Mouse (Mus musculus): Measurements from ENCODE around the gene Slc35e3. TPM values are rescaled to one million over a fixed set of nuclear protein-coding genes. Genes with fewer than 3 reads are reported as not detected.

Slc35e3 gene
- total and polyA plus RNA-seq, 3 experiments, result 2.2 to 9.7 (median 5.0) TPM

DNA sequence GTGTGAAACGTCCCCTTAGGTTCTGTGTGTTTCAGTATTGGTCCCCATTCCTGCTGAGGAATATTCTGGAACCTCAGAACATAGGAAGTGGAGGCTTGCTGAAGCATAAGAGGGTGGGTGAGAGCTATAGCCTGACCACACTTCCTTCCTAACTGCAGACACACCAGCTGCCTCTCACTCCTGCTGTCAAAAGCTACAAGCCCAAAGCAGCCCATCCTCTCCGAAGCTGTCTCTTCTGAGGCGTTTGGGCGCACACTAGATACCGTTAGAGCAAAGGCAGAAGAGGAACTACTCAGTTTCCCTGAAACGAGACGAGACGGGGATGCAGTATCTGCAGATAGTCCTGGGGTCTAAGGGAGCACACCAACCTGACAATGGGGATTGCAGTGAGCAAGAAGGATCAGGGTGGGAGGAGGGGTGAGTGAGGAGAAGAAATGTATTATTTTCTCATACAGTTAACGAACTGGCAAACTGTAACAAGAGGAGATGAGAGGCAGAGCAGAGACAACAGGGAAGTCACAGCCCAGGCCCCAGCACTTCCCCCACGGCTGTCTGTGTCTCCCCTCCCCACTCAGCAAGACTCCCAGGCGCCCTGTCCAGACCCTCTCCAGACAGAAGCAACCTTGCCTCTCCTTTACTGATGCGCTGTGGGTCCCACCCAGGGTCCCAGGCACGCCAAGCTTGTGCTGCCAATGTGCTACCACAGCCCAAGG lies 9.1 kb upstream of the Slc35e3 start:
- no peak for DNase-seq (ENCODE audit: extremely low read depth)
- dilution Hi-C loops (cut with MboI; ENCODE audit: extremely low pct_ligation_motif_present, extremely low pct_unique_long_range_greater_than_20kb, low sequenced_read_pairs), result no loop called here
- Histone ChIP-seq H3K27me3 (replicated peaks) (no peaks in the 10 kb centered on the region), H3K79me2 (replicated peaks; ENCODE audit: control insufficient read depth, extremely low read depth, insufficient read depth, poor library complexity, severe bottlenecking) (no peaks in the 10 kb centered on the region), H3K9ac (ENCODE audit: insufficient read depth, low read depth) (no peak overlapping the region), H3K4me2 (ENCODE audit: insufficient read depth, low read depth, poor library complexity, severe bottlenecking) (no peak overlapping the region), H3K4me3 (replicated peaks in 1 of 3; ENCODE audit: low read depth in 2 of 3, low read length in 2 of 3, poor library complexity in 1 of 3) (no peak overlapping the region), H3K4me1 (ENCODE audit: control insufficient read depth in 1 of 2, insufficient read depth in 2 of 2) (no peaks in the 10 kb centered on the region), H3K27ac (ENCODE audit: insufficient read depth, low read depth) (no peak overlapping the region), H3K9me3 (replicated peaks; ENCODE audit: low read length) (peaks cover 17% of the 10 kb centered on the region), H3K36me3 (replicated peaks in 1 of 2; ENCODE audit: control insufficient read depth in 1 of 2, insufficient read depth in 1 of 2, low read length in 1 of 2) (peaks cover 62 to 88% of the 10 kb centered on the region in 2 experiments)
- TF ChIP-seq KAT2A (IDR thresholded peaks at IDR 0.05; ENCODE audit: insufficient replicate concordance, low read length) (no peak), POLR2A (IDR thresholded peaks at IDR 0.05; ENCODE audit: low read depth, low read length) (no peak), HCFC1 (IDR thresholded peaks at IDR 0.05; ENCODE audit: low read depth, low read length) (no peak), SIN3A (IDR thresholded peaks at IDR 0.05; ENCODE audit: low read length) (no peak), CTCF (conservative IDR thresholded peaks at IDR 0.05 in 1 of 2, IDR thresholded peaks at IDR 0.05 in 1 of 2; ENCODE audit: low read depth in 2 of 2, low read length in 2 of 2) (no peak), ETS1 (conservative IDR thresholded peaks at IDR 0.05; ENCODE audit: low read depth, low read length) (no peak), E2F4 (IDR thresholded peaks at IDR 0.05; ENCODE audit: insufficient replicate concordance, low read depth, low read length) (no peak)
- in situ Hi-C loops (cut with MboI; ENCODE audit: low pct_ligation_motif_present, low pct_unique_long_range_greater_than_20kb, low sequenced_read_pairs), result no loop called here

DNA sequence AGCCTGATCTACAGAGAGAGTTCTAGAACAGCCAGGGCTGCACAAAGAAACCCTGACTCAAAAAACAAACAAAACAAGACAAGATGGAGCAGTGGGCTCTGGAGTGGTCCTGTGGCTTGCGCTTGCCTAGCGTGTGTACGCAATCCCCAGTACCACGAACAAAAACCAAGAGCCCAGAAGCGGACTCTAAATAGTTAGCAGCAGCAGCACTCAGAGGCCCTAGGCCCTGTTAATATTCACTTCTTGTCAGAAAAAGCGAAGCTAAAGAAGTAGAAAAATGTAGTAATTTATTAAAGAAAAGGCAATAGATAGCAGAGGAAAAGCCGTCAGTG lies 8.4 kb upstream of the Slc35e3 start:
- Histone ChIP-seq H3K27ac (ENCODE audit: insufficient read depth, low read depth) (no peak overlapping the region), H3K9ac (ENCODE audit: insufficient read depth, low read depth) (no peak overlapping the region), H3K4me2 (ENCODE audit: insufficient read depth, low read depth, poor library complexity, severe bottlenecking) (no peak overlapping the region), H3K27me3 (replicated peaks) (no peaks in the 10 kb centered on the region), H3K79me2 (replicated peaks; ENCODE audit: control insufficient read depth, extremely low read depth, insufficient read depth, poor library complexity, severe bottlenecking) (no peaks in the 10 kb centered on the region), H3K4me3 (replicated peaks in 1 of 3; ENCODE audit: low read depth in 2 of 3, low read length in 2 of 3, poor library complexity in 1 of 3) (no peak overlapping the region), H3K36me3 (replicated peaks in 1 of 2; ENCODE audit: control insufficient read depth in 1 of 2, insufficient read depth in 1 of 2, low read length in 1 of 2) (peaks cover 62 to 87% of the 10 kb centered on the region in 2 experiments), H3K9me3 (replicated peaks; ENCODE audit: low read length) (peaks cover 22% of the 10 kb centered on the region), H3K4me1 (ENCODE audit: control insufficient read depth in 1 of 2, insufficient read depth in 2 of 2) (no peaks in the 10 kb centered on the region)
- in situ Hi-C loops (cut with MboI; ENCODE audit: low pct_ligation_motif_present, low pct_unique_long_range_greater_than_20kb, low sequenced_read_pairs), result no loop called here
- dilution Hi-C loops (cut with MboI; ENCODE audit: extremely low pct_ligation_motif_present, extremely low pct_unique_long_range_greater_than_20kb, low sequenced_read_pairs), result no loop called here
- DNase-seq (ENCODE audit: extremely low read depth), result no peak
- TF ChIP-seq NRF1 (IDR thresholded peaks at IDR 0.05; ENCODE audit: low read depth, low read length) (no peak), ZC3H11A (IDR thresholded peaks at IDR 0.05; ENCODE audit: low read depth, low read length) (no peak), ZKSCAN1 (IDR thresholded peaks at IDR 0.05; ENCODE audit: borderline replicate concordance, low read depth, low read length) (no peak), UBTF (IDR thresholded peaks at IDR 0.05; ENCODE audit: low read depth, low read length) (no peak), JUND (conservative IDR thresholded peaks at IDR 0.05; ENCODE audit: low read depth, low read length) (no peak)

Data from CH12.LX (cell line).